Mouse (Mus musculus) lung, postnatal 0 days (tissue): ENCODE measurements around the gene Apaf1. TPM values are rescaled to one million over a fixed set of nuclear protein-coding genes. Genes with fewer than 3 reads are reported as not detected.

Source experiments
- ATAC-seq: fragments of 200-750 bp; cut with Nextera tagmentation; 2 replicates; pipeline ENCODE4 v1.8.0; 2017; ENCODE audit warnings: moderate library complexity
- DNase-seq: peaks from one replicate; pipeline ENCODE4 v3.0.0-alpha.2; 2016; ENCODE audit warnings: low spot score
- H3K27ac ChIP-seq: fragments of 300-500 bp; sonication (generic); 2 replicates; pipeline ENCODE4 v1.5.1; 2014; ENCODE audit warnings: antibody characterized with exemption, mild to moderate bottlenecking, low read length, mixed read lengths
- H3K27me3 ChIP-seq: fragments of 300-500 bp; sonication (generic); replicated peaks from 2 replicates; pipeline ENCODE4 v1.6.1; 2014; ENCODE audit warnings: low read length, mixed read lengths; ENCODE audit not compliant: insufficient read depth
- H3K36me3 ChIP-seq: fragments of 300-500 bp; sonication (generic); 2 replicates; pipeline ENCODE4 v1.6.1; 2014; ENCODE audit warnings: low read length, mixed read lengths; ENCODE audit not compliant: insufficient read depth
- H3K4me1 ChIP-seq: fragments of 300-500 bp; sonication (generic); 2 replicates; pipeline ENCODE4 v1.6.1; 2014; ENCODE audit warnings: antibody characterized with exemption, low read depth, low read length, mixed read lengths; ENCODE audit not compliant: insufficient read depth
- H3K4me2 ChIP-seq: fragments of 300-500 bp; sonication (generic); replicated peaks from 2 replicates; pipeline ENCODE4 v1.6.1; 2014; ENCODE audit warnings: low read depth, mild to moderate bottlenecking, low read length, moderate library complexity, mixed read lengths
- H3K4me3 ChIP-seq: fragments of 300-500 bp; sonication (generic); 2 replicates; pipeline ENCODE4 v1.5.1; 2014; ENCODE audit warnings: low read depth, low read length
- H3K9ac ChIP-seq: fragments of 300-500 bp; sonication (generic); replicated peaks from 2 replicates; pipeline ENCODE4 v1.6.1; 2014; ENCODE audit warnings: low read depth, mild to moderate bottlenecking
- H3K9me3 ChIP-seq: fragments of 300-500 bp; sonication (generic); 2 replicates; pipeline ENCODE4 v1.6.1; 2016; ENCODE audit warnings: low read length, mixed read lengths
- CTCF ChIP-seq: IDR thresholded peaks from 2 replicates; pipeline ENCODE4 v1.5.1; 2016; ENCODE audit warnings: antibody characterized with exemption, mild to moderate bottlenecking
- EP300 ChIP-seq: IDR thresholded peaks from 2 replicates; pipeline ENCODE4 v1.6.1; 2016; ENCODE audit warnings: antibody characterized with exemption, mild to moderate bottlenecking, control low read depth
- WGBS: fragments of 180-500 bp; shearing (Covaris S2); extraction: QIAGEN DNeasy Blood & Tissue Kit; methylation state at CpG from one replicate; pipeline ENCODE4 v1.1.7; 2014; 5-methylcytosine and 5-hydroxymethylcytosine counted together
- polyA plus RNA-seq: library from polyadenylated mRNA; unstranded; fragments of >200 nt; fragmentation: Nextera tagmentation; extraction: Ambion mirVana; gene quantifications from 2 replicates; pipeline ENCODE4 v1.2.1, GENCODE M21; 2015

The Apaf1 gene
- polyA plus RNA-seq, 1 experiment from 2014 or later, result 14.3 TPM

- Histone ChIP-seq H3K27me3 (no peaks in the 10 kb centered on the region), H3K9ac (peak within 1 kb of the TSS; percentile 91), H3K36me3 (no peaks in the 10 kb centered on the region; the same call in 1 of the 2 replicates), H3K9me3 (no peaks in the 10 kb centered on the region), H3K4me1 (no peaks in the 10 kb centered on the region; the same call in 1 of the 2 replicates), H3K27ac (peak within 1 kb of the TSS; percentile 95), H3K4me3 (peak within 1 kb of the TSS; percentile 82), H3K4me2 (peak within 1 kb of the TSS; percentile 72)
- 0 out of 2 replicates have a peak, but pooled peaks have one; percentile 1 for TF ChIP-seq CTCF
- TF ChIP-seq EP300, result 0 out of 2 replicates have a peak, but pooled peaks have one; percentile 3
- 10% methylated on average over 52 of the region's 59 CpGs for WGBS
- peak; percentile 99 for DNase-seq
- ATAC-seq, result peak; percentile 100
These were observed 41.6 kb upstream of the Apaf1 start, which contains the start of gene Slc25a3 for GRCm38 (mm10) chr10:91123828-91124822. TSS of gene Slc25a3 (minus strand) at chr10:91124059.

GRCm38 (mm10) chr10:91123281-91123827 lies 40.8 kb upstream of the Apaf1 start:
- Histone ChIP-seq H3K4me2 (peak overlapping the region; percentile 72), H3K4me1 (no peaks in the 10 kb centered on the region; the same call in 1 of the 2 replicates), H3K27me3 (no peaks in the 10 kb centered on the region), H3K4me3 (peak overlapping the region; percentile 82), H3K36me3 (peaks cover 5% of the 10 kb centered on the region), H3K9ac (peak overlapping the region; percentile 91), H3K27ac (peak overlapping the region; percentile 95), H3K9me3 (no peaks in the 10 kb centered on the region)
- TF ChIP-seq CTCF, result 0 out of 2 replicates have a peak, but pooled peaks have one; percentile 5
- TF ChIP-seq EP300, result no peak
- peak; percentile 53 for ATAC-seq
- WGBS, result under 1% methylated on average over 44 of the region's 44 CpGs
- DNase-seq, result peak; percentile 75

GRCm38 (mm10) chr10:91122646-91123045 lies 40.1 kb upstream of the Apaf1 start:
- no peak for ATAC-seq
- TF ChIP-seq CTCF (no peak), EP300 (no peak)
- peaks cover 11% of the 10 kb centered on the region for H3K36me3 ChIP-seq
- DNase-seq, result peak; percentile 22
- H3K9ac ChIP-seq, result peak overlapping the region; percentile 91; the same call in 1 of the 2 replicates
- H3K4me3 ChIP-seq, result peak overlapping the region; percentile 82
- H3K27ac ChIP-seq, result 0 out of 2 replicates have a peak overlapping the region, but pooled peaks have one; percentile 95
- peak overlapping the region; percentile 72 for H3K4me2 ChIP-seq
- WGBS, result 16% methylated on average over 6 of the region's 6 CpGs
- no peaks in the 10 kb centered on the region for H3K9me3 ChIP-seq
- H3K27me3 ChIP-seq, result no peaks in the 10 kb centered on the region
- H3K4me1 ChIP-seq, result no peaks in the 10 kb centered on the region; the same call in 1 of the 2 replicates

DNA sequence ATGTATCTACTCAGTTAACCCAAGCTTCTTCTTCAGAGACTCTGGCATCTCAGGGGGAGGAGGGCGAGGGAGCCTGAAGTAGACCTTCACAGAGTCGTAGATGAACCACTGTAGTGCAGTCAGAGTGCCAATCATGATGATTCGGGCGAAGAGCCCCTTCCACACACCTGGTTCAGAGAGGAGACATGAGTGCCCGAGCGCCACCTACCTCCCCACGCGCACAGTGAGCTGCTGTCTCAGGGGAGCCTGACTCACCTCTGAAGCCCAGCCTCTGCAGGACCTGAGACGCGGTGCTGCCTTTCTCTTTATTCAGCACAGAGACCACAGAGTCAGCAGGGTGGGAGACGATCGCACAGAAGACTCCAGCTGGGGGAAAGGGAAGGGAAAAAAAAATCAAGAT lies 34.4 kb upstream of the Apaf1 start:
- ATAC-seq (no peak), DNase-seq (no peak)
- WGBS, result 93% methylated on average over 12 of the region's 12 CpGs
- no peak overlapping the region for H3K27ac ChIP-seq
- no peaks in the 10 kb centered on the region for H3K9me3 ChIP-seq
- no peak for TF ChIP-seq EP300
- TF ChIP-seq CTCF, result no peak
- peaks cover 50% of the 10 kb centered on the region for H3K36me3 ChIP-seq
- H3K4me2 ChIP-seq, result no peak overlapping the region
- H3K4me3 ChIP-seq, result no peak overlapping the region
- no peaks in the 10 kb centered on the region; the same call in 1 of the 2 replicates for H3K4me1 ChIP-seq
- no peak overlapping the region for H3K9ac ChIP-seq
- no peaks in the 10 kb centered on the region for H3K27me3 ChIP-seq

DNA sequence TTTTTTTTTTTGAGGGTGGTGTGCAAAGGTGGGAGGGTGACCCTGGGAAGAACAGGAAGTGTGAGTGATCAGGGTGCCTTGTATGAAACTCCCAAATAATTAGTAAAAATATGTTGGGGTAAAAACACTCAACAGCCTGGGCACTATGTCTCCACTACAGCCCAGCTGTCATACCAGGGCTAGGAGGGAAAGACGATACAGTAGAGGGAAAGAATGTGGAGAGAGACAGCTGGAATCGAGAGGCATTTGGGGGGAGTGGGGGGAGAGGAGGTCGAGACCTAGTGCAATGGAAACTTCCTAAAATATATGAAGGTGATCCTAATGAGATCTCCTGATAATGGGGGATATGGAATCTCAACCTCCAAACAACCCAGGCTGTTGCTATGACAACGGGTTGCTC lies 27.3 kb upstream of the Apaf1 start:
- ATAC-seq, result no peak
- Histone ChIP-seq H3K27me3 (no peaks in the 10 kb centered on the region), H3K4me2 (no peak overlapping the region), H3K9me3 (no peaks in the 10 kb centered on the region), H3K4me3 (no peak overlapping the region), H3K9ac (no peak overlapping the region), H3K27ac (no peak overlapping the region), H3K36me3 (peaks cover 19% of the 10 kb centered on the region), H3K4me1 (no peaks in the 10 kb centered on the region)
- WGBS, result 63% methylated on average over 4 of the region's 4 CpGs
- DNase-seq, result no peak
- TF ChIP-seq EP300 (no peak), CTCF (no peak)

GRCm38 (mm10) chr10:91105981-91106380 lies 23.4 kb upstream of the Apaf1 start:
- DNase-seq (no peak), ATAC-seq (no peak)
- no peaks in the 10 kb centered on the region for H3K27me3 ChIP-seq
- H3K27ac ChIP-seq, result no peak overlapping the region
- no peaks in the 10 kb centered on the region for H3K4me1 ChIP-seq
- no peaks in the 10 kb centered on the region for H3K9me3 ChIP-seq
- H3K36me3 ChIP-seq, result no peaks in the 10 kb centered on the region
- TF ChIP-seq EP300 (no peak), CTCF (no peak)
- H3K4me3 ChIP-seq, result no peak overlapping the region
- WGBS, result 84% methylated on average over 3 of the region's 3 CpGs
- no peak overlapping the region for H3K4me2 ChIP-seq
- H3K9ac ChIP-seq, result no peak overlapping the region
